Mouse (Mus musculus) hindbrain, embryonic 12.5 days (tissue): Measurements from ENCODE around the gene Tns1. TPM values are rescaled to one million over a fixed set of nuclear protein-coding genes. Genes with fewer than 3 reads are reported as not detected.

ENCODE experiments used
- ATAC-seq: fragments of 200-750 bp; cut with Nextera tagmentation; 2 replicates; pipeline ENCODE4 v1.8.0; 2017; ENCODE audit warnings: moderate TSS enrichment; ENCODE audit not compliant: low FRiP score
- H3K27ac ChIP-seq: fragments of 300-500 bp; sonication (generic); 2 replicates; pipeline ENCODE4 v1.5.1; 2016; ENCODE audit warnings: mild to moderate bottlenecking
- H3K27me3 ChIP-seq: fragments of 300-500 bp; sonication (generic); 2 replicates; pipeline ENCODE4 v1.6.1; 2016; ENCODE audit warnings: mild to moderate bottlenecking
- H3K36me3 ChIP-seq: fragments of 300-500 bp; sonication (generic); 2 replicates; pipeline ENCODE4 v1.6.1; 2016; ENCODE audit warnings: mild to moderate bottlenecking
- H3K4me1 ChIP-seq: fragments of 300-500 bp; sonication (generic); 2 replicates; pipeline ENCODE4 v1.6.1; 2016
- H3K4me2 ChIP-seq: fragments of 300-500 bp; sonication (generic); replicated peaks from 2 replicates; pipeline ENCODE4 v1.6.1; 2016; ENCODE audit warnings: mild to moderate bottlenecking
- H3K4me3 ChIP-seq: fragments of 300-500 bp; sonication (generic); 2 replicates; pipeline ENCODE4 v1.5.1; 2016; ENCODE audit warnings: mild to moderate bottlenecking
- H3K9ac ChIP-seq: fragments of 300-500 bp; sonication (generic); 2 replicates; pipeline ENCODE4 v1.6.1; 2016; ENCODE audit warnings: mild to moderate bottlenecking, moderate library complexity
- H3K9me3 ChIP-seq: fragments of 300-500 bp; sonication (generic); replicated peaks from 2 replicates; pipeline ENCODE4 v1.6.1; 2016; ENCODE audit warnings: mild to moderate bottlenecking
- WGBS: fragments of 180-500 bp; shearing (Covaris S2); methylation state at CpG from one replicate; pipeline ENCODE4 v1.1.7; 2016; 5-methylcytosine and 5-hydroxymethylcytosine counted together
- polyA plus RNA-seq: library from polyadenylated mRNA; unstranded; fragments of >200 nt; fragmentation: Nextera tagmentation; extraction: Ambion mirVana; gene quantifications from 2 replicates; pipeline ENCODE4 v1.2.1, GENCODE M21; 2016

Tns1 gene
- polyA plus RNA-seq, 1 experiment from 2014 or later, result 28.3 TPM

DNA sequence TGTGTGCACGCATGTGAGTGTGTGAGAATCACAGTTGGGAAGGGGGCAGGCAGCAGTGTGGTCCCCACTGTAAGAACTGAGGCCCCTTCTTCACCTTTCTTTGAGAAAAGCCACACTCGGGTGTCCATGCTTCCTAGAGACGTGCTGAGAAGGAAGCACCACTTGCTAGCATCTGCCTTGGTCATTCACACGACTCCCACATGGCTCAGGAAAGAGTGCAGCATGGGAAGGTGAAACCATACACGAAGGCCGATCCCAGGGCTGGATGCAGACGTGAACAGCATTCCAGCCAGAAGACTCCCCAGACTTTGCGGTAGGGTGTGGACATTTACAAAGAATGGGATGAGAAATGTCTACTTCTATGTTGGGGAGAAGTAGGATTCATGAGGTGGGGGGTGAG, 212.3 kb downstream of the Tns1 start:
- no peak overlapping the region for H3K9ac ChIP-seq
- no peaks in the 10 kb centered on the region for H3K27me3 ChIP-seq
- no peaks in the 10 kb centered on the region for H3K9me3 ChIP-seq
- H3K4me3 ChIP-seq, result no peak overlapping the region
- no peak overlapping the region for H3K27ac ChIP-seq
- peaks cover 9% of the 10 kb centered on the region; the same call in 1 of the 2 replicates for H3K4me1 ChIP-seq
- H3K36me3 ChIP-seq, result no peaks in the 10 kb centered on the region; the same call in 1 of the 2 replicates
- WGBS, result 79% methylated on average over 8 of the region's 8 CpGs
- no peak overlapping the region for H3K4me2 ChIP-seq
- no peak for ATAC-seq

DNA sequence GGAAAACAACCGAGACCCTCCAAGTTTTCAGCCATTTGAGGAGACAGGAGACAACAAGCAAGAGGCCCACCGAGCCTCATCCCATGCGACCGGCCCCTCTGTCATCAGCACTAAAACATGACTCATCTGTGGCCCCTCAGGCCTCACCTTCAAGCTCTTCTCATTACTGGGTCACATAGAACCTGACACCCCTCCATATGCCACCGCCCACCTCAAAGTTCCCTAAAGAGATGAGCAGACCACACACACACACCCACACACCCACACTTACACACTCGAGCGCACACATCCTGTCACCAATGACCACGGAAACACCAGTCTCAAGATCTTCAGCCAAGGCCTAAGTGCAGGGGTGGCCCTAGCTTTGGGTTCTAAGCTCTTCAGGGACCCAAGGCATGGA, 213.5 kb downstream of the Tns1 start:
- H3K27me3 ChIP-seq, result no peaks in the 10 kb centered on the region
- H3K36me3 ChIP-seq, result no peaks in the 10 kb centered on the region; the same call in 1 of the 2 replicates
- H3K4me2 ChIP-seq, result no peak overlapping the region
- H3K4me3 ChIP-seq, result no peak overlapping the region
- H3K4me1 ChIP-seq, result peaks cover 15% of the 10 kb centered on the region
- no peak overlapping the region for H3K9ac ChIP-seq
- no peak overlapping the region for H3K27ac ChIP-seq
- no peak for ATAC-seq
- 86% methylated on average over 8 of the region's 8 CpGs for WGBS
- H3K9me3 ChIP-seq, result no peaks in the 10 kb centered on the region

DNA sequence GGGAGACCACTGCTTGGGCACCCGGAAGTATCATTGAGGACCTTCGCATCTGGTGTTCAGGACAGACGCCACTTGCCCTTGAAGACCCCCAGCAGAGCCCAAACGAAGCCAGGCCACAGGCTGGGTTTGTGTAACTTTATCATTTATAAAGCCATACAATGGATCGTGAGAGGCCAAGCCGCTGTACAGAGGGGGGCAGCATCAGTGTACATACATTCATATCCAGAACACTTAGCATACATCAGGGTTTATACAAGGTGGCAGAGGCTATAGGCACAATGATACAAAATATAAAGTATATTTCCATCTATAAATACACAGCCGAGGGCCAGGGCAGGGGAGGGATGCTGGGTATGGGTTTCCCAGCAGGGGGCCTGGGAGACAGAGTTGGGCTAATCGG, 214.1 kb downstream of the Tns1 start:
- 87% methylated on average over 8 of the region's 8 CpGs for WGBS
- Histone ChIP-seq H3K9ac (no peak overlapping the region), H3K4me3 (no peak overlapping the region)

DNA sequence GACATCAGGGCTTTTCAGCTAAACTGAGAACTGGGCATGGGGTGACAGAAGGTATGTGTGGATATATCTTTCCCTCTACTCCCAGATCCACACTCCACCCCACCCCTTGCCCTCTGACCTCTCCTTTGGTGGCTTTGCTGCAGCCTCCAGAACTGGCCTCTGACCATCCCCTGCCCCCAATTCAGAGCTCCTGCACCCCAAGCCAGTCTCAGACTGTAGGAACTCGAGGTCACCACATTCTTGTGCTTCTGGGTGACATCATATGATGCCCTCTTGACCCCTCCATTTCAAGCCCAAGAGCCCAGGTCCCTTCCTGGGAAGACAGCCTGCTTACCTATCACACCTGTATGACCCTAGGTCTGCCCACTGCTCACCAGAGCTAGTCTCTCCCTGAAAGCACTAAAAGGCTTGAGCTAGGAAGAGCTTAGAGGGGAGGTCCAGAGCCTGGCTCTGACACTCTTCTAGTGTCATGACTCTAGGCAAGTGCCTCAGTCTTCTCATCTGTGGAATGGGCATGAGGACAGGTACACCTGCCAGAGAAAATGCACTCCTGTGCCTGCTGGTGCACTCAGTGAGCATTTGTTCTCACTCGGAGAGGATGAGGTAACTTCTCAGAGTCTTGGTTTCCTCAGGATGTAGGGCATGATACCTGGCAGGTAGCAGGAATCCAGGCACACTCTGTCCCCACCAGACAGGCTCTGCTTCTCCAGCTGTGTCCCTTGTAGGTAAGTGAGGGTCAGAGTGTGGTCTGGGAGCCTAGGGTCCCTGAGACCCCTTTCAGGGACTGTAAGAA, 214.9 kb downstream of the Tns1 start:
- Histone ChIP-seq H3K4me2 (no peak overlapping the region), H3K4me1 (peaks cover 16% of the 10 kb centered on the region), H3K27me3 (no peaks in the 10 kb centered on the region), H3K36me3 (no peaks in the 10 kb centered on the region), H3K4me3 (no peak overlapping the region), H3K9me3 (no peaks in the 10 kb centered on the region), H3K27ac (no peak overlapping the region), H3K9ac (no peak overlapping the region)
- no peak for ATAC-seq
- WGBS, result 63% methylated on average over 2 of the region's 2 CpGs

More for the DNA sequence above, 214.1 kb downstream of the Tns1 start:
- Histone ChIP-seq H3K36me3 (no peaks in the 10 kb centered on the region), H3K9me3 (no peaks in the 10 kb centered on the region), H3K27me3 (no peaks in the 10 kb centered on the region), H3K4me2 (no peak overlapping the region), H3K27ac (no peak overlapping the region), H3K4me1 (peaks cover 17% of the 10 kb centered on the region)
- ATAC-seq, result no peak

DNA sequence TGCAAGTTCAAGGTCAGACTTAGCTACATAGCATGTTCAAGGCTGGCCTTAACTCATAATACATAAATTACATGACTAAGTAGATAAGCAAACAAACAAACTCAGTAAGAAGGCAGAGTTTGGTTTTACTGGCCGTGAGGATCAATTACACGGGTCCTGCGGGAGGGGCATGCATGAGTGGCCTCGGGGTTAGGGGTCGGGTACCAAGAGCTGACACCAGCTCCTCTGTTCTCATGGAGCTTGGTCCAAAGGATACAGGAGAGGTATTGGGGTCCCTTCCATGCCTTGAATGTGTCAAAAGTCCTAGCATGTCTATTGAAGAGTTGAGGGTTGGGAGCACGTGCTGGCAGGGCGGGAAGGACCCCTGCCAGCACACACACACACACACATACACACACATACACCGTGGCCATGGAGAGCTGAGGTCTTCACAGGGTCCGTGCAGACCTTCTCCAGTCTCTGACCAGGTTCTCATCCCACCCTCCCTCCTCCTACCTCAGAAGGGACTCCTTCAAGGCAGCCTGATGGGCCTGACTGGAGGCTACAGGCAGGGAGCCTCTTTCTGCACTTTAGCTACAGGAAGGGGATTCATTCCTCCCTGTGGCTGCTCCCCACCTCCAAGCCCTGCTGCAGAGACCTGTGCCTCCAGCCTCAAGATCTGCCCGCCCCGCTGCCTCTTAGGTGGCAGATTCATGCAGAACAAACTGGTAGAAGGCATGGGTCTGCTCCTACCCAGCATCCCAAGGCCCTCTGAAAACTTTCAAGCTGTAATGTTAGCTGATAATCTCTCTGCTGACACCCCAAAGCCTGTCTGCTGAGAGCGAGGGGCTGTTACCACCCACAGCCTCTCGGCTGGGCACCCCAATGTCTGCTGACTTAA, 215.9 kb downstream of the Tns1 start:
- H3K4me3 ChIP-seq, result no peak overlapping the region
- H3K4me1 ChIP-seq, result peaks cover 9% of the 10 kb centered on the region; the same call in 1 of the 2 replicates
- H3K36me3 ChIP-seq, result no peaks in the 10 kb centered on the region
- H3K9me3 ChIP-seq, result no peaks in the 10 kb centered on the region
- 65% methylated on average over 13 of the region's 13 CpGs for WGBS
- no peaks in the 10 kb centered on the region for H3K27me3 ChIP-seq
- no peak overlapping the region for H3K27ac ChIP-seq
- no peak overlapping the region for H3K4me2 ChIP-seq
- no peak for ATAC-seq
- no peak overlapping the region for H3K9ac ChIP-seq

DNA sequence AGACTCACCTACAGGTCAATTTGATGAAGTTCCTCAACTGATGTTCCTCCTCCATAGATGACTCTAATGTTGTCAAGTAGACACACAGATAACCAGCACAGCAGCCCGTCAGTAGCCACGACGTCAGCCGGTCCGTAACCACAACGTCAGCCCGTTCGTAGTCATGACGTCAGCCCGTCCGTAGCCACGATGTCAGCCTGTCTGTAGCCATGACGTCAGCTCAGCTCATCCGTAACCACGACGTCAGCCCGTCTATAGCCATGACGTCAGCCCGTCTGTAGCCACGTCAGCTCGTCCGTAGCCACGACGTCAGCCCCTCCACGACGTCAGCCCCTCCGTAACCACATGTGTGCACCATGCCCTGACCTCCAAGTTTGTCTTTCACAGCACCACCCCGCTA, 217.1 kb downstream of the Tns1 start:
- H3K36me3 ChIP-seq, result no peaks in the 10 kb centered on the region
- peaks cover 13% of the 10 kb centered on the region for H3K4me1 ChIP-seq
- no peak overlapping the region for H3K9ac ChIP-seq
- H3K27me3 ChIP-seq, result no peaks in the 10 kb centered on the region
- H3K4me2 ChIP-seq, result no peak overlapping the region
- no peaks in the 10 kb centered on the region for H3K9me3 ChIP-seq
- no peak for ATAC-seq
- WGBS, result 88% methylated on average over 28 of the region's 28 CpGs
- no peak overlapping the region for H3K4me3 ChIP-seq
- no peak overlapping the region for H3K27ac ChIP-seq

DNA sequence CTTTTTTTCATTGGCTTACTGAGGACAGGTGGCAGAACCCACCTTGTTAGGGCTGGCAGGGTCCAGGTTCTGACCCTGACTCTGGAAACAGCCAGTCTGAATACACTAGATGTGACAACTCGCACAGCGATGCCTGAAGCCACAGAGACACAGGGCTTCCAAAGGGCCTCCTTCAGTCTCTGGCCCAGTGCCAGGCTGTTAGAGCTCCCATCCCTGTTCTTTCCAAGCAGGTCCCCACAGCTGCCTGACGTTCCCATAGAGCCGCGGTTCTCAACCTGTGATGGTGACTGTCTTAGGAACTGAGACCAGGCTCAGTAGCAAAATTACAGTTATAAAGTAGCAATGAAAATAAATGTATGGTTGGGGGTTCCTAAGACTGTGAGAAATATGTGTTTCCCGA, 217.9 kb downstream of the Tns1 start:
- no peak for ATAC-seq
- no peak overlapping the region for H3K27ac ChIP-seq

DNA sequence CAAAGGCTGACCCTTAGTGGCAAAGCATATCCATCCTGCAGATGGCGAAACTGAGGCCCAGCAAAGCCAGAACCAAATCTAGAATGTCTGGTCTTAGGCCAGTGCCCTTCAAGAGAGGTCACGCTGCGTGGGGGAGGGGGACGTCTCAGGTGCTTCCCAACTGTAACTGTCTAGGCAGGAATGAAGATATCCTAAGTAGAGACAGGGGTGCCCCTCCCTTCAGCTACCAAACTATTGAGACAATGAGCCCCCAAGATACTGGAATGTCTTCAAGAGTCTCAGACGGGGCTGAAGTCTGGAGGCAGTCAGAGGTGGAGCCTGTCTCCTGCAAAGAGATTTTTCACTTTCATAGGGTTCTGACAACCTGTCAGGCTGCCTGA, 218.4 kb downstream of the Tns1 start:
- no peak overlapping the region for H3K27ac ChIP-seq
- H3K4me2 ChIP-seq, result no peak overlapping the region
- ATAC-seq, result no peak
- H3K9me3 ChIP-seq, result no peaks in the 10 kb centered on the region
- no peaks in the 10 kb centered on the region for H3K36me3 ChIP-seq
- no peak overlapping the region for H3K9ac ChIP-seq
- peaks cover 13% of the 10 kb centered on the region for H3K4me1 ChIP-seq
- no peak overlapping the region for H3K4me3 ChIP-seq
- 69% methylated on average over 5 of the region's 5 CpGs for WGBS
- no peaks in the 10 kb centered on the region for H3K27me3 ChIP-seq

More for the DNA sequence above, 217.9 kb downstream of the Tns1 start:
- H3K9ac ChIP-seq, result no peak overlapping the region
- H3K9me3 ChIP-seq, result no peaks in the 10 kb centered on the region
- no peaks in the 10 kb centered on the region for H3K27me3 ChIP-seq
- H3K4me2 ChIP-seq, result no peak overlapping the region
- no peak overlapping the region for H3K4me3 ChIP-seq
- H3K36me3 ChIP-seq, result no peaks in the 10 kb centered on the region
- 68% methylated on average over 6 of the region's 6 CpGs for WGBS
- H3K4me1 ChIP-seq, result peaks cover 13% of the 10 kb centered on the region

DNA sequence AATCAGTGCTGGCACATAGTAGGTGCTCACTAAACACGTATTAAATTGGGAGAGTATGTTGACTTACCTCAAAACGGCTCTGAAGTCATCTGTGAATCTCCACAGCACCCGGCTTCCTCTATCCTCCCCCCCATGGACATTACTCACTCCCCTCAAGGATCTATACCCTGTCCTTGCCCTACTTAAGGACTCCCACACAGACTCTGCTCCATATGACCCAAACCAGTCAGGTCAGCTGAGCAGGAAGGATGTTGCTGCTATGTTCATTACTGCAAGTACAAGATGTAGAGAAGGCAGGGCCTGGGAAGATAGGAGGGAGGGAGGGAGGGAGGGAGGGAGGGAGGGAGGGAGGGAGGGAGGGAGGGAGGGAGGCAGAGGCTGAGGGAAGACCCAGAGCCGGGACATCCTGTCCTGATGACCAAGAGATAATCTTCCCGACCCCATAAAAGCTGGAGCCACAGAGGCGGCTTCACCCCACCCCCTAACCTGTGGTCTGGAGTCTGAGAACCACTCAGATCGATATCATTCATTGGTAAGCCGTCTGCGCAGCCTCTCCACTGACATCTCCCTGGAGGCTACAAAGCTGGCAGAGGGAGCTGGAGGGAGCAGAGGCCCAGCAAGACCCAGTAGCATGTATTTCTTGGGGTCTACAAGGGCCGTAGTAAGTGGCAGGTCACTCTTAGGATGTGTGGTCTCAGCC, 219.0 kb downstream of the Tns1 start:
- 68% methylated on average over 10 of the region's 10 CpGs for WGBS
- no peaks in the 10 kb centered on the region for H3K36me3 ChIP-seq
- H3K27me3 ChIP-seq, result no peaks in the 10 kb centered on the region
- peaks cover 13% of the 10 kb centered on the region for H3K4me1 ChIP-seq
- H3K4me2 ChIP-seq, result no peak overlapping the region
- no peak for ATAC-seq
- no peak overlapping the region for H3K4me3 ChIP-seq
- H3K9me3 ChIP-seq, result no peaks in the 10 kb centered on the region
- H3K9ac ChIP-seq, result no peak overlapping the region
- no peak overlapping the region for H3K27ac ChIP-seq

DNA sequence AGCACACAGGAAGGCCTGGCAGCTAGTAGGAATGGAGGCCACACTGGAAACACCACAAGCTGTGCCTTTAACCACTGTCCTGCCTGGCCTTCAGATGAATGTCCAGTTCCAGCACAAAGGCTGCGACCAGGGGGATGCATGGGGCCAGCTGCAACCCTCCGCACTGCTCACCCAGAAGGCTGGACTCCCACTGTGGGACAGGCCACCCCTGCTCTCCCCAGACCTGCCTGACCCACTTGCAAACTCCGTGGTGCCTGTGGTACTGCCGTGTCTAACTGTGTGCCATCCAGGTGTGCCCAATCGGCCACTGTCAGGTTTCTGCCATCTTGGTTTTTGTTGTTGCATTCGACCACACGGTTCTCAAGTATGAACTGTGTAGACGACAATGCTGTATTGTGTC, 219.6 kb downstream of the Tns1 start:
- no peak overlapping the region for H3K4me2 ChIP-seq
- H3K9ac ChIP-seq, result no peak overlapping the region
- H3K4me3 ChIP-seq, result no peak overlapping the region
- no peaks in the 10 kb centered on the region for H3K27me3 ChIP-seq
- ATAC-seq, result no peak
- WGBS, result 94% methylated on average over 8 of the region's 8 CpGs
- H3K4me1 ChIP-seq, result peaks cover 13% of the 10 kb centered on the region
- no peaks in the 10 kb centered on the region for H3K36me3 ChIP-seq
- H3K9me3 ChIP-seq, result no peaks in the 10 kb centered on the region
- no peak overlapping the region for H3K27ac ChIP-seq

DNA sequence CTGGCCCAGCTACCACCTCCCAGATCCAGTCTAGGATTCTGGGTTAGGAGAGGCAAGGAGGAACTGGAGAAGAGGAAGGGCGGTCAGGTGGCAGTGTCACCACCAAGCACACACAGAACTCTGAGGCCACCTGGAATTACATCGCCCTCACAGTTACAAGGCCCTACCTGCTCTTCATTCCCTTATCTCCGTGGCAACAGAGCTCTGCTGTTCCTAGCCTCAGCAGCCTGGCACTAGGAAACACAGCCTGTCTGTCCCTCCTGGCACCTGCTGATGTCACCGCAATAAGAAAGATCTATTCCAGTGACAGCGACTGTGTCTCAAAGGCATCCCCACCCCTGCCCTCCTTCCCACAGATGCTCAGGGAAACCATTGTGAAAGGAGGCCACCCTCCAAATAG, 221.2 kb downstream of the Tns1 start:
- no peak overlapping the region for H3K9ac ChIP-seq
- peaks cover 13% of the 10 kb centered on the region for H3K4me1 ChIP-seq
- no peak overlapping the region for H3K4me3 ChIP-seq
- H3K27me3 ChIP-seq, result no peaks in the 10 kb centered on the region
- no peaks in the 10 kb centered on the region for H3K9me3 ChIP-seq
- H3K36me3 ChIP-seq, result no peaks in the 10 kb centered on the region
- no peak overlapping the region for H3K27ac ChIP-seq
- ATAC-seq, result no peak
- WGBS, result 84% methylated on average over 5 of the region's 5 CpGs
- no peak overlapping the region for H3K4me2 ChIP-seq
